Mouse (Mus musculus) testis, postnatal 10 days (tissue): ENCODE results near the gene Krtap12-1.
"Not testable (repeated sequence)": the region's sequence is repeated elsewhere in the genome, so short reads cannot be mapped to it uniquely, and the experiment has no call there.

ENCODE experiments used
- DNase-seq: peaks from one replicate; pipeline ENCODE4 v3.0.0; 2021; ENCODE audit warnings: low spot score

Gene Krtap12-1

GRCm38 (mm10) chr10:77741924-77742688 is 21.7 kb downstream of the Krtap12-1 start, which contains the start of gene Gm18596:
Gm18596 (minus strand) TSS chr10:77742638.
- not testable (repeated sequence) for DNase-seq

GRCm38 (mm10) chr10:77750686-77751085 is 30.3 kb downstream of the Krtap12-1 start:
- DNase-seq: not testable (repeated sequence)

DNA sequence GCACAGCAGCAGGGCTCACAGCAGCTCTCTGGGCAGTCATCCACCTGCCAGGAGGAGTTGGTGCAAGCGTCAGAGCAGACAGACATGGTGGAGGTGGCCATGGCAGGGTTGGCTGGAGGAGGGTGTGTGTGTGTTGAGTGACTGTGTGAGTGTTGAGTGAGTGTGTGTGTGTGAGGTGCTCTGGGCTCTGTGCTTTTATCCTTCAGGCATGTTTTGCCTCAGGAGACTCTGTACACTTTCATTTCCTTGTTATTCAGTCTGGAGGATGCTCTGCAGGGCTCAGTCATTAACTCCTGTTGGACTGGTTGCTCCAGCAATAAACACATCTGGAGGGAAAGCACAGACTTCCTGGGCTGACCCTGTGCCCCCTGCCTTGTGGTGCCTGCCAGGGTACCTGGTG is 30.9 kb downstream of the Krtap12-1 start, which contains the start of gene Gm9736:
Gene Gm9736 (minus strand): TSS at position 101 of the 400 bp plus-strand sequence.
- DNase-seq: not testable (repeated sequence)

DNA sequence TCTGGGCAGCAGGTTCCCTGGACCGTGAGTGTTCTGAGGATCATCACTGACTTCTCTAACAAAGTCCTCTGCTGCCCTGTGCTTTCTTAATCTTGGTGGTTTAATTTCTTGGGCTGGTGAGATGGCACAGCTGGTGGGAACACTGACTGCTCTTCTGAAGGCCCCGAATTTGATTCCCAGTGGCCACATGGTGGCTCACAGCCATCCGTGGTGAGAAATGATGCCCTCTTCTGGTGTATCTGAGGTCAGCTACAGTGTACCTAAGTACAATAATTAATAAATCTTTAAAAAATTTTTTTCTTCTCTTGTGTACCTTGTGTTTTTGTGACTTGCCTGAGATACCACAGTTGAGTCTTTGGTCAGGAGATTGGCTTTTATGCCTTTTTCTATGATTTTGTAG is 31.9 kb downstream of the Krtap12-1 start:
- not testable (repeated sequence) for DNase-seq

GRCm38 (mm10) chr10:77753448-77753847 is 33.0 kb downstream of the Krtap12-1 start:
- DNase-seq: no peak

DNA sequence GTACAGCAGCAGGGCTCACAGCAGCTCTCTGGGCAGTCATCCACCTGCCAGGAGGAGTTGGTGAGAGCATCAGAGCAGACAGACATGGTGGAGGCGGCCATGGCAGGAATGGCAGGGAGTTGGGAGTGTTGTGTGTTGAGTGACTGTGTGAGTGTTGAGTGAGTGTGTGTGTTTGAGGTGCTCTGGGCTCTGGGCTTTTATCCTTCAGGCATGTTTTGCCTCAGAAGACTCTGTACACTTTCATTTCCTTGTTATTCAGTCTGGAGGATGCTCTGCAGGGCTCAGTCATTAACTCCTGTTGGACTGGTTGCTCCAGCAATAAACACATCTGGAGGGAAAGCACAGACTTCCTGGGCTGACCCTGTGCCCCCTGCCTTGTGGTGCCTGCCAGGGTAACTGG is 39.2 kb downstream of the Krtap12-1 start, which contains the start of gene Gm3233:
Gene Gm3233 (minus strand): TSS at position 101 of the 400 bp plus-strand sequence.
- DNase-seq: not testable (repeated sequence)

DNA sequence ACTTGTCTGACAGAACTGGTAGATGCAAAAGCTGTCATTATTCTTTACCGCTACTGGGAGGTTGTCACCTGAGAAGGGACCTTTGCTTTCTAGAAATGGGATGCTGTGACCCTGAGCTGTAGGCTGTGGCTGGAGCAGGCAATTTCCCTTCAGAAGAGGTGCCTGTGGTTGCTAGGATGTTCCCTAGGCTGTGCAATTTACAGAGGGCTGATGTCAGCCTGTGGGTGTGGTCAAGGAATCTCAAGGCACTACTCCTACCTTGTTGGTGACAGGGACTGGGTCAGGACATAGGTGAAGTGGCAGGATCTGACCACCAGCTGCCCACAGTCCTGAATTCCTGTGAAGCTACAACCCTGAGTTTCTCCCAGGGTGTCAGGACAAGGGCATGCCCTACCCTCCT is 49.3 kb downstream of the Krtap12-1 start:
- no peak for DNase-seq
